Mouse (Mus musculus) gastrocnemius, postnatal 25 days (tissue): ENCODE data around the gene Cebpg. TPM values are rescaled to one million over a fixed set of nuclear protein-coding genes. Genes with fewer than 3 reads are reported as not detected.

Source experiments
- DNase-seq: peaks from one replicate; pipeline ENCODE4 v3.0.0; 2022
- microRNA-seq, 2 experiments: library from miRNA; unstranded; fragments of <30 nt; microRNA quantifications; one replicate each; pipeline ENCODE4 v1.2.0; 2021; ENCODE audit warnings: borderline replicate concordance in 2 of 2
- total RNA-seq, 2 experiments: library from RNA; stranded (reverse); gene quantifications; 1 replicate in 1 of 2; 2 replicates in 1 of 2; pipeline ENCODE4 v1.2.3; 2021

The Cebpg gene
- total RNA-seq, 2 experiments from 2014 or later = 31.7 to 35.8 TPM

DNA sequence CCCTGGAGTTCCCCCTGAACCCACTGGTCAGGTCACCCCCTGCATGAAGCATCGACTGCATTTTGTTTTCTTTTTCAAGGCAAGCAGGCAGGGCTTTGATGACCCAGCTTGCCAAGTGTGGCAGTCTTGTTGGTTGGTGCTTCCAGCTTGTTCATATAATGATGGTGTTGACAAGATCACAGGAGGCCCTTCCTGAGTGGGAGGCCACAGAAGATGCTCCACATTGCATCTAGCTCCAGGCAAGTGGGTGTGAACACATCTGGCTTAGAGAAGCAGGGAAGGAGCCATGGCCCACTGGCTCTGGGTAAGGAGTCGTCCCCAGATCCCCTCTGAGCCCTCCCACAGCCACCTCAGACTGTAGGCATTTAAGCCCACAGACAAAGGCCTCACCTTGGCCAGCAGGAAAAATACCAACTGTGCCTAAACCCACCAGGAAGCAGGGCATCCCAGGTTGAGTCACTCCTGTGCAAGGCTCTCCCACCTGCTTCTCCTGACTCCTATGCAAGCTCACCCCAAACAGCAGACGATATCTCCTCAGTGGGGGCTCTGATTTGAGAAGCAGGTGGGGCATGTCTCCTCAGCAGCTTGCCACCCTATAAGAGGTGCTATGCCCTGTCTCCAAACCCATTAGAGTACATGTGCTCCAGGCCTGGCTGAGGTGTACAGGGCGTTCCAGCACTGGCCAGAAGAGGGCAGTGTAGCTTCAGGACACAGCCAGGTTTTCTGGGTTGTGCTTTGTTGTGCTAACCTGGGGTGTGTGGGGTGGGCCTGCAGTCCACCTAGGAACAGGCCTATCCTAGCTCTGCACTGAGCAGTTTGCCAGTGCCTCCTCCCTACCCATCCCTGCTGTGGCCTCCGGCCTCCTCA is 30.7 kb downstream of the Cebpg start:
- peak; percentile 66 for DNase-seq

DNA sequence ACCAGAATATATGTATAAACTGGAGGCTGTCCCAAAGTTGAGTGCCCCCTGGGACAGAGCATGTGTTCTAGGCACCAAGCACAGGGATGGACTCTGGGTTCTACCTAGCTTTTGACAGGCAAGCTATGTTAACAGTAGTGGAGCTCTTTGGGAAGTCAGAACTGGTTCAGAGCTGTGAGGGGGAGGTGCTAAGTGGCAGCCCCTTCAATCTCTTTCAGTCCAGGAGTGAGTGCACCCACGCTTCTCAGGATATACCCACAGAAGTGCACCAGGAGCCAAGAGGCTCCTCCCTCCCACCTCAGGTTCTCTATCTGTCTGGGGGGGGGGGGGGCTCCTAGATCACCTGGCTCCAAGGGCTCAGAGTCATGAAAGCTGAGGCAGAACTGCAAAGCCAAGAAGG is 31.9 kb downstream of the Cebpg start:
- no peak for DNase-seq

DNA sequence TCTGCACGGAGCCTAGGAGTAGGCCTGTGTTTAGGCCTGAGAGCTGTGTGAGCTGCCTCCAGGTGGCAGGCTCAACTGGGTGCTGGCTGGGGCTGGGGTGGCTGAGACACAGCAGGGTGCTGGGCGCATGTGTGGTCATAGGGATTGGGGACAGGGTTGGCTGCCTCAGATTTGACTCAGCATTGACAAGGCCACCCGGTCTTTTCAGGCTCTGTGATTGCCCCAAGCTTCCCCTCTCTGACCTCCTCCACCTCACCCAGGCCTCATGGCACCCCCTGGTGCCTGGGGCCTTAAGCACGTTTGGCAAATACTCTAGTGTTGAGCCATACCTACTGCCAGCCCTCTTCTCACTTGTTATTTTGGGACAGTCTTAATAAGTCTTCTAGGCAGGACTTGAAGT is 33.1 kb downstream of the Cebpg start:
- no peak for DNase-seq

DNA sequence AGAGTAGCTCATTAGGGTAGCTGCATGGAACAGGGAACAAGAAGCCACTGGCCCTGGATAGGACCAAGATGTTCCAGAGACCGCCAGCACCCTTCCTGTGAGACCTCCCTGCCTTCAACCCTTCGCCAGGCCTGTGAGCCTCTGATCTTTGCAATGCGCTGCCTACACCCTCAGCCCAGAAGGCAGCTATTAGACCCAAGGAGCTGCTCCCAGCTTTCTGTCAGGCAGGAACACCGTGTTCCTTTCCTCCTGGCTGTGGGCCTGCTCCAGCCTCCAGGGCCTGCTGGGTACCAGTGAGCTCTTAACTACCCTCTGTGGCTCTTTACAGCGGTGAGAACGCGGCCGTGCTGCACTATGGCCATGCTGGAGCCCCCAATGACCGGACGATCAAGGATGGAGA is 35.0 kb downstream of the Cebpg start:
- peak; percentile 50 for DNase-seq

DNA sequence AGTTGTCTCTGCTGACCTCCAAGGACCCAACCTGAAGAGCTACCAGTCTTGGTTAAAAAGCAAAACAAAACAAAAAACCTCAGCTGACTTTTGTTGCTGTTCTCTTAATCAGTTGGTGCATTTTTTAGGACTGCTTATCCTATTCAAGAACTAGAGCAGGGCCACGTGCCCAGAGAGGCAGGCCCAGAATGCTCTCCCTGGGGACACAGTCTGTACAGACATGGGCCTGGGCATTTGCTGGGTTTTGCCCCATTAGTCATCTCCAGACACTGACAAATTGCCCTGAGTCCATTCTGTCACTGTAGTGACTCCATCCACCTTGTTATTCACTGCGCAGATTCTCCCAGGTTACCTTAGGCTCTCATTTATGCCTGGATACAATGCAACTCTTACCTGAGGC is 41.1 kb downstream of the Cebpg start:
- no peak for DNase-seq

DNA sequence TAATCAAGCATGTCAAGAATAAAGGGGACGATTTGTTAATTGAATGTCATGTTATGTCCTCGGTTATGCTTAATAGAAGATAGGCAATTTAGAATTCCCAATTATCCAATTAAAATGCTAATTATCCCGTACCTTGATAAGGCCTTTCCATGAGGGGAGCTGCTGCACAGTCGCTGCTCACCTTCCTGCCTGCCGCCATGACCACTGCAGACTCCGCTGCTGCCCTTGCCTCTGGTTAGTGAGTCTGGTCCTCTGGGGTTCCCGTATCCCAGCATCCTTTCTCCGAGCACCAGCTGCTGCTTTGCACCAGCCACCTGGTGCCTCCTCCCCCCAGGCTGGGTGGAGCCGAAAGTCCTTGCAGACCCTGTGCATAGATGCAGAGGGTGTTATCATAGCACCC is 43.1 kb downstream of the Cebpg start:
- DNase-seq = no peak

DNA sequence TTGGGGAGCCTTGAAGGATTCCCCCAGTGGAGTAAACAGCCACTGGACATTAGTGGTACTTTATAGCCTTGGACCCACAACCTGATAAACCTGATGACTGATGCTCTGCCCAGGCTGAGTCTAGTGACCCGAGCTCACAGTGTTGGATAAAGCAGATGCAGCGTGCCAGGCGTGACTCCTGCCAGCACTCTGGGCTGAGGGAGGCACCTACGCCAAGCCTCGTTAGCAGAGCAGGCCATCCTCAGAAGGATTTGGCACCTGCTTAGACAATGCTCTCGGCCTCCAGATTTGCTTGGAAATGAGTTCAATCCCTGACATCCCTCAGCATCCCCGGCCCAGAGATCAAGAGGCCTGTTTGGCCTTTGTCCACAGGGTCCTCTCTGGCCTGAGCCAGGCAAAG is 49.7 kb downstream of the Cebpg start:
- DNase-seq = no peak

DNA sequence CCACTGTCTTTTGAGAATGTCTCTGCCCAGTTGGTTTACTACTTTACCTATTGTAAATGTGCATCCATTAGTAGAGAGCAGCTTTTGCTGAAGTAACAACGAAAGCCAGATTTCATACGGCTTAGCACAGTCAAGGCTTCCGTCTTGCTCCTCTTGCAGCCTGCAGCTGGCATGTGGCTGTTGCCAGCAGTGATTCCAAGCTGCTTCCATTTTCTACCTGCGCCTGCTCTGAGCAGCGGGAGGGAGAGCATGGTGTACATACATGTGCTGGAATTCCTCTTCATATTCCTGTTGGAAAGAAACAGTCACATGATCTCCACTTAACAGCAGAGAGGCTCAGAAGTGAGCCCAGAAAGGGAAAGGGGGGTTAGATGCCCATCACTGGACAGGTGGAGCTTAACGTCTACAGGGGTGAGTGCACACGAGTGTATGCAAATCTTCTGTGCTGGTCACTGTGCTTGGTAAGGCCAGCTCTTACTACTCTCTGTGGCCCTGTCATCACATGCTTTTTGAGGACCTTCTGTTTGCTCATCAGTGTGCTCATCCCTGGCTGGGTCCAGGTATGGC is 53.1 kb downstream of the Cebpg start:
- DNase-seq = no peak

DNA sequence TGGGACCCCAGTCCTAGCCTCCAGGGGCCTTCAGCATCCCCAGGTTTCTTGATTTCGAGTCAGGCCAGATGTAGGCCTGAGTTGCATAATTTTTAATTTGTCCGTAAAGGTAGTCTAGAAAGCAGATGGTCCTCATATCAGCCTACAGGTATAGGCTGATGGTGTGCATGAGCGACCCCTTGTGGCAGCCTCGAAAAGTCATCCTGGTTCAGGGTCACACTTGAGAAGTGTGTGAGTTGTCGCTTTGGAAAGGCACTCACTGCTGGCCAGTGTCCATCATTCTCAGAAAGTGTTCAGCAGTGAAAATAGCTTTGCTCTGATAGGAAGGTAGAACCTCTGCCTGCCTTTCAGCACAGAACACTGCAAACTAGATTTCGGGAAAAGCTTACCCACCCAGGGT is 55.5 kb downstream of the Cebpg start:
- no peak for DNase-seq

Small RNA genes lying within 50 kb of the gene (microRNA-seq; reads per million reads assigned to microRNA genes)
- 0 reads per million in 2 experiments for gene Gm25033

Other genes with a start within 250 kb of the Cebpg start
- under 1 TPM; 0.13 to 0.43 TPM for gene Chst8, start 243.9 kb downstream of the Cebpg start, total RNA-seq
- 10 to 100 TPM; 26.0 to 27.1 TPM for gene Pepd, start 144.2 kb downstream of the Cebpg start, total RNA-seq
- gene Cebpa, start 62.7 kb upstream of the Cebpg start, total RNA-seq = 10 to 100 TPM in 1 of 2 experiments, 1 to 10 TPM in 1; 2.1 to 19.6 TPM
- 1 to 10 TPM in 1 of 2 experiments, under 1 TPM in 1; 0.31 to 7.7 TPM for gene Slc7a10, start 129.8 kb upstream of the Cebpg start, total RNA-seq
- 1 to 10 TPM; 7.6 to 8.2 TPM for gene Lrp3, start 158.9 kb upstream of the Cebpg start, total RNA-seq